Mouse (Mus musculus) heart, embryonic 15.5 days (tissue): ENCODE results near the gene Arhgap1. TPM values are rescaled to one million over a fixed set of nuclear protein-coding genes. Genes with fewer than 3 reads are reported as not detected.

ENCODE experiments used
- ATAC-seq: fragments of 200-750 bp; cut with Nextera tagmentation; replicated peaks from 2 replicates; pipeline ENCODE4 v1.8.0; 2017; ENCODE audit warnings: low read depth, moderate TSS enrichment; ENCODE audit not compliant: insufficient number of reproducible peaks, insufficient read depth, low FRiP score
- H3K27ac ChIP-seq: fragments of 300-500 bp; sonication (generic); 2 replicates; pipeline ENCODE4 v1.5.1; 2015; ENCODE audit warnings: mild to moderate bottlenecking, inconsistent platforms
- H3K27me3 ChIP-seq: fragments of 300-500 bp; sonication (generic); 2 replicates; pipeline ENCODE4 v1.6.1; 2015; ENCODE audit warnings: inconsistent platforms
- H3K36me3 ChIP-seq: fragments of 300-500 bp; sonication (generic); 2 replicates; pipeline ENCODE4 v1.6.1; 2015; ENCODE audit warnings: mild to moderate bottlenecking, inconsistent platforms
- H3K4me1 ChIP-seq: fragments of 300-500 bp; sonication (generic); replicated peaks from 2 replicates; pipeline ENCODE4 v1.6.1; 2015; ENCODE audit warnings: inconsistent platforms
- H3K4me2 ChIP-seq: fragments of 300-500 bp; sonication (generic); 2 replicates; pipeline ENCODE4 v1.6.1; 2015; ENCODE audit warnings: inconsistent platforms, mild to moderate bottlenecking, moderate library complexity
- H3K4me3 ChIP-seq: fragments of 300-500 bp; sonication (generic); 2 replicates; pipeline ENCODE4 v1.5.1; 2015; ENCODE audit warnings: mild to moderate bottlenecking, inconsistent platforms
- H3K9ac ChIP-seq: fragments of 300-500 bp; sonication (generic); 2 replicates; pipeline ENCODE4 v1.6.1; 2015; ENCODE audit warnings: mild to moderate bottlenecking, inconsistent platforms
- H3K9me3 ChIP-seq: fragments of 300-500 bp; sonication (generic); replicated peaks from 2 replicates; pipeline ENCODE4 v1.6.1; 2016; ENCODE audit warnings: inconsistent platforms
- WGBS: fragments of 180-500 bp; shearing (Covaris S2); methylation state at CpG from one replicate; pipeline ENCODE4 v1.1.7; 2015; ENCODE audit warnings: mixed read lengths; 5-methylcytosine and 5-hydroxymethylcytosine counted together
- polyA plus RNA-seq: library from polyadenylated mRNA; unstranded; fragments of >200 nt; fragmentation: Nextera tagmentation; extraction: Ambion mirVana; gene quantifications from 2 replicates; pipeline ENCODE4 v1.2.1, GENCODE M21; 2015

Arhgap1 gene
- polyA plus RNA-seq, 1 experiment from 2014 or later: 105 TPM

- peak; percentile 47 for ATAC-seq
- H3K9ac ChIP-seq: peak overlapping the region; percentile 62
- 6% methylated on average over 16 of the region's 16 CpGs for WGBS
- H3K4me1 ChIP-seq: peaks cover 57% of the 10 kb centered on the region
- H3K27ac ChIP-seq: peak overlapping the region; percentile 85
- H3K9me3 ChIP-seq: no peaks in the 10 kb centered on the region
- peak overlapping the region; percentile 76 for H3K4me2 ChIP-seq
- no peaks in the 10 kb centered on the region for H3K27me3 ChIP-seq
- H3K4me3 ChIP-seq: peak overlapping the region; percentile 67
- peaks cover 38% of the 10 kb centered on the region for H3K36me3 ChIP-seq
Observed at GRCm38 (mm10) chr2:91650360-91650995, 818 bp downstream of the Arhgap1 start.

DNA sequence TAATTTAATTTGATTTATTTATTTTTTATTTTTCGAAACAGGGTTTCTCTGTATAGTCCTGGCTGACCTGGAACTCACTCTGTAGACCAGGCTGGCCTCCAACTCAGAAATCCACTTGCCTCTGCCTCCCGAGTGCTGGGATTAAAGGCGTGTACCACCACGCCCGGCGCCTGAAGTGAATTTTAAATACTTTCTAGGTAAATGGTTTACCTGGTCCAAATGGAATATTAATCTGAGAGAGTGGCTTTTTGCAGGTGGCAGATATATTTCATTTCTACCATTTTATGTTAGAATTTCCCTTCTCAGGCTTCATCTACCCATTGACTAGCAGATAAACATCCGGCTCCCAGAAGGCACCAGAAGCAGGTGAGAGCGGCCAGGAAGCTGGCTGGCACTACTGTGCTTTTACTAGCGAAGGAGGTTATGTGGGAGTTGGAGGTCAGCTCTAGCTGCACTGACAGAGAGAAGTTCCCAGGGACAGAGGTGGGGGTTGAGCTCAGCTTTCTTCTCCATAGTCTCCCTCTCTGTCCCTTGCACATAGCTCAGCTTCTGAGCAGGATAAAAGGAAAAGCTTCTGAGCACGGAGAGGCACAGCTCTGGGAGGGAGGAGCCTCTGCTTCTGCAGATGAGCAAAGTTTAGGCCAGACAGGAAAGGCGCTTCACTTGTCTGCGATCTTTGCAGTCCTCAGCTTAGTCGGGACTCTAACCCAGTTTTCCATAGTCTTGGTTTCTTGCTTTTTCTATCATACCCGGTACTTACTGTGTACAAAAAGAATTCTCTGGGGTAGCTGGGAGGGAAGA, 2.0 kb downstream of the Arhgap1 start:
- Histone ChIP-seq H3K4me3 (peak overlapping the region; percentile 67; the same call in 1 of the 2 replicates), H3K9ac (peak overlapping the region; percentile 10; the same call in 1 of the 2 replicates), H3K4me1 (peaks cover 67% of the 10 kb centered on the region), H3K27me3 (no peaks in the 10 kb centered on the region), H3K4me2 (peak overlapping the region; percentile 76), H3K9me3 (no peaks in the 10 kb centered on the region), H3K36me3 (peaks cover 31% of the 10 kb centered on the region), H3K27ac (peak overlapping the region; percentile 63)
- ATAC-seq: no peak
- 68% methylated on average over 14 of the region's 14 CpGs for WGBS

GRCm38 (mm10) chr2:91652863-91653262, 3.2 kb downstream of the Arhgap1 start:
- Histone ChIP-seq H3K4me3 (no peak overlapping the region), H3K4me2 (no peak overlapping the region), H3K4me1 (peaks cover 73% of the 10 kb centered on the region), H3K9ac (0 out of 2 replicates have a peak overlapping the region, but pooled peaks have one; percentile 16), H3K9me3 (no peaks in the 10 kb centered on the region), H3K36me3 (peaks cover 31% of the 10 kb centered on the region; the same call in 1 of the 2 replicates), H3K27ac (peak overlapping the region; percentile 63), H3K27me3 (no peaks in the 10 kb centered on the region)
- ATAC-seq: no peak
- WGBS: 23% methylated on average over 6 of the region's 6 CpGs

DNA sequence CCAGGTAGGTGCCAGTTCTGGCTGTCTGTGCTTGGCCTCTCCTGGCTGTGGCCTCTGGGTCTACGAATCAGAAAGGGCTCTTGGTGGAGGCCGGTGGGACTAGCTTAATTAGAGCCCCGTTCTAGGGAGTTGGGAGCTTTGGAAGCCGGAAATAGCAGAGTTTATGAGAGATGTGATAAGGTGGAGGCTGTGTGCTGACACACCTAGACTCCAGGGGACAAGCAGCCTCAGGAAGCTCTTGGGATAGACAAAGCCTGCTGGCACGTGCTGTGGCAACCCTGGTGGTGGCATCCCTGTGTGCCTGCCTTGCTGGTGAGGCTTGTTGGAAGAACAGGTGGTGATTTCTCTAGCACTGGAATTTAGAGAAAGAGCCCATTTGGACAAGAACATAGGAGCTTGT, 5.7 kb downstream of the Arhgap1 start:
- Histone ChIP-seq H3K4me1 (peaks cover 64% of the 10 kb centered on the region), H3K27ac (peak overlapping the region; percentile 81), H3K4me2 (no peak overlapping the region), H3K4me3 (no peak overlapping the region), H3K9me3 (no peaks in the 10 kb centered on the region), H3K9ac (no peak overlapping the region), H3K36me3 (peaks cover 49% of the 10 kb centered on the region; the same call in 1 of the 2 replicates), H3K27me3 (no peaks in the 10 kb centered on the region)
- WGBS: 41% methylated on average over 5 of the region's 5 CpGs
- no peak for ATAC-seq

DNA sequence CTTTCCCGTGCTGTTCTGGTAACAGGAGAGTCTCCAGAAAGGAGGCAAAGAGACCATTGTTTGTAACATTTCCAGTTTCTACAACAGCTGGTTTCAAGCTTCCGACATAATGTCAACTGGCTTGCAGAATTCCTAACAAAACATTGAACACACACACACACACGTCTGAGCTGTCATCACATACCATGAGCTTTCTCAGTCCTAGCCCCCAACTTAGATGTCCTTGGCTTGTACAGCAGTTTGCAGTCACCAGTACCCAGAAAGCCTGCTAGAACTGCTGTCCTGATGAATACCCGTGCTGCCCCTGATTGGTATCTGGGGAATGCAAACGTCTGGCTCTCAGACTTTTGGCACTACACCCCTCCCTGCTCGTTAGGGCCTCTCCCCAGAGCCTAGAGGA, 6.2 kb downstream of the Arhgap1 start:
- 28% methylated on average over 6 of the region's 6 CpGs for WGBS
- no peak overlapping the region for H3K4me3 ChIP-seq
- peaks cover 62% of the 10 kb centered on the region for H3K4me1 ChIP-seq
- H3K4me2 ChIP-seq: peak overlapping the region; percentile 16; the same call in 1 of the 2 replicates
- H3K27me3 ChIP-seq: no peaks in the 10 kb centered on the region
- H3K27ac ChIP-seq: peak overlapping the region; percentile 81
- peak; percentile 49; the same call in 1 of the 2 replicates for ATAC-seq
- H3K9me3 ChIP-seq: no peaks in the 10 kb centered on the region
- H3K36me3 ChIP-seq: peaks cover 49% of the 10 kb centered on the region
- no peak overlapping the region for H3K9ac ChIP-seq

DNA sequence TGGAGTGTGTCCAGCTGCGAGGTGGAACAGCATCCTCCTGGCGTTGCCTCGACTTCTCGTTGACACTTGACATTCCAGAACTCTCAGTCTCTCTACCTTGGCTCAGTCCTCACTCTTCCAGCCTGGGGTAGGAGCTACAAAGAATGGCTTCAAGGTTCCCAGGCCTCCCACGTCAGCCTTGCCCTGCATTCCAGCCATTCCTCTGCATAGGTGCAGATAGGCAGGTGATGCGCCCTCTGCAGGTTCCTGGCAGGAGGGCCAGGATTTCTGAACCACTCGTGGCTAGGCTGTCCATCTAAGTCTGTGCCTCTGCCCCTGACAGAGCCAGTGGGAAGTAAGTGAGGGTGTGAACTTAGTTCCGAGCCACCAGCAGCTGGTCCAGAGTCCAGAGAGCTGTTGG, 7.1 kb downstream of the Arhgap1 start:
- Histone ChIP-seq H3K27me3 (no peaks in the 10 kb centered on the region), H3K9me3 (no peaks in the 10 kb centered on the region), H3K9ac (no peak overlapping the region), H3K36me3 (peaks cover 59% of the 10 kb centered on the region), H3K27ac (peak overlapping the region; percentile 81), H3K4me3 (no peak overlapping the region), H3K4me1 (peaks cover 53% of the 10 kb centered on the region), H3K4me2 (no peak overlapping the region)
- no peak for ATAC-seq
- 47% methylated on average over 8 of the region's 8 CpGs for WGBS

DNA sequence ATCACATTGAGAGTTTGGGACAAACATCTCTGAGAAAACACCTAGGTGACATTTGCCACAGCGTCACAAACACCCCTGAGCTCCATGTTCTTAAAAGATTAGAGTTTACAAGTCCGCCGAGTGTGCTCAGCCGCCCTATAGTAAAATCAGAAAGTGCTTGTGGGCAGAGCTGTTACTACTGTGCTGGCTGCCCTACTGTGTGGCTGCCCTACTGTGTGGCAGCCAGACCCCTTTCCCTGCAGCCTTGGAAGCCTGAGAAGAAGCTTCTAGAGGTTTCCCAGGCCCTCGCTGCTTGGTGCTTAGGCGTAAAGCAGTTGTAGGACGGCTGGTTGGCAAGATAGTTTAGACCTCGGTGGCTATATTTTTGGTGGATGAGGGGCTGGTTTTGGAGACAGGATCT, 10.0 kb downstream of the Arhgap1 start:
- peaks cover 25% of the 10 kb centered on the region for H3K4me1 ChIP-seq
- no peaks in the 10 kb centered on the region for H3K27me3 ChIP-seq

GRCm38 (mm10) chr2:91660981-91661380, 11.3 kb downstream of the Arhgap1 start:
- H3K4me2 ChIP-seq: no peak overlapping the region
- peaks cover 82% of the 10 kb centered on the region for H3K36me3 ChIP-seq
- no peak overlapping the region for H3K4me3 ChIP-seq
- no peak for ATAC-seq
- no peaks in the 10 kb centered on the region for H3K27me3 ChIP-seq
- no peak overlapping the region for H3K9ac ChIP-seq
- 93% methylated on average over 6 of the region's 6 CpGs for WGBS
- peaks cover 13% of the 10 kb centered on the region for H3K4me1 ChIP-seq
- H3K27ac ChIP-seq: no peak overlapping the region
- H3K9me3 ChIP-seq: no peaks in the 10 kb centered on the region

More for the DNA sequence above, 10.0 kb downstream of the Arhgap1 start:
- no peak for ATAC-seq
- H3K9me3 ChIP-seq: no peaks in the 10 kb centered on the region
- no peak overlapping the region for H3K4me2 ChIP-seq
- no peak overlapping the region for H3K9ac ChIP-seq
- H3K27ac ChIP-seq: no peak overlapping the region
- H3K4me3 ChIP-seq: no peak overlapping the region
- WGBS: 96% methylated on average over 8 of the region's 8 CpGs
- peaks cover 76% of the 10 kb centered on the region for H3K36me3 ChIP-seq

DNA sequence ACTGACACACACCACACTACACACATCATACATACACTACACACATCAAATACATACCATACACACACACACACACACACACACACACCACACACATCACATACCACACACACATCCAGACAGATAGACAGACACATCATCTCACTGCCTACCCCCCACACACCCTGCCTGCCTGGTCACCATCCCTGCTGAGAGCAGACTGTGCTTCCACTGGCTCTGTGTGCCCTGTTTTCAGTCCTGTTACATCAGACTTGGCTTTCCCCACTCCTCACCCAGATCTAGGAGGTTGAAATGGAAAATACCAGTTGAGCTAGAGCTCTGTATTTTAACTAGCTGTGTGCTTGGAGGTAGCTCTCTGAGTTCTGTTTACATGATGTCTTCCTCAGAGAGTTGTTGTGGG, 15.1 kb downstream of the Arhgap1 start:
- H3K9me3 ChIP-seq: no peaks in the 10 kb centered on the region
- no peak for ATAC-seq
- peaks cover 10% of the 10 kb centered on the region for H3K4me1 ChIP-seq
- no peak overlapping the region for H3K4me3 ChIP-seq
- peaks cover 69% of the 10 kb centered on the region for H3K36me3 ChIP-seq
- H3K27ac ChIP-seq: no peak overlapping the region
- no peak overlapping the region for H3K9ac ChIP-seq
- no peaks in the 10 kb centered on the region for H3K27me3 ChIP-seq
- H3K4me2 ChIP-seq: no peak overlapping the region

- H3K36me3 ChIP-seq: peaks cover 75% of the 10 kb centered on the region
- H3K9me3 ChIP-seq: no peaks in the 10 kb centered on the region
- H3K27ac ChIP-seq: no peak overlapping the region; the same call in 1 of the 2 replicates
- no peak for ATAC-seq
- no peak overlapping the region for H3K9ac ChIP-seq
- no peaks in the 10 kb centered on the region for H3K27me3 ChIP-seq
- no peak overlapping the region for H3K4me3 ChIP-seq
- 74% methylated on average over 6 of the region's 6 CpGs for WGBS
- H3K4me1 ChIP-seq: peaks cover 10% of the 10 kb centered on the region
- H3K4me2 ChIP-seq: no peak overlapping the region
Observed at GRCm38 (mm10) chr2:91666386-91666910, 16.8 kb downstream of the Arhgap1 start.

DNA sequence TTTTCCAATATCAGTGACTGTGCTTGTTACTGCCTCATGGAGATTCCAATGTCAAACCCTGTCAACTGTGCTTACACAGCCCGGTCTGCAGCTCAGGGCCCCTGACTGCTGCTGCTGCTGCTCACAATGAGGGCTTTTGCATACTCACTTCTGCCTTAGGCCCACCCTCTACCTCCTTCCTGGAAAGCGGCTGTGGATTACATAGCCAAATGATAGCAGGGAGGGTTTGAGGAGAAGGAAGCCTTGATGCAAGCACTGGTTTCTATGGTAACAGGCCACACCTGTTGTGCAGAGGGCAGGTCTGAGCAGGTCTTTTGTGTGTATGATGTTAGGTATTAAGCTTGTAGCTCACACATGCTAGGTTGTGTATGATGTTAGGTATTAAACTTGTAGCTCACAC, 18.1 kb downstream of the Arhgap1 start:
- Histone ChIP-seq H3K27me3 (no peaks in the 10 kb centered on the region), H3K9me3 (no peaks in the 10 kb centered on the region), H3K4me1 (peaks cover 10% of the 10 kb centered on the region), H3K9ac (no peak overlapping the region), H3K4me3 (no peak overlapping the region), H3K27ac (no peak overlapping the region), H3K36me3 (peaks cover 69% of the 10 kb centered on the region), H3K4me2 (no peak overlapping the region)
- no peak for ATAC-seq
- 66% methylated on average over 2 of the region's 2 CpGs for WGBS
